Mouse (Mus musculus) lung, postnatal 0 days (tissue): ENCODE measurements around the gene Mtss1l. TPM values are rescaled to one million over a fixed set of nuclear protein-coding genes. Genes with fewer than 3 reads are reported as not detected.

Experiments used
- ATAC-seq: fragments of 200-750 bp; cut with Nextera tagmentation; 2 replicates; pipeline ENCODE4 v1.8.0; 2017; ENCODE audit warnings: moderate library complexity
- DNase-seq: peaks from one replicate; pipeline ENCODE4 v3.0.0-alpha.2; 2016; ENCODE audit warnings: low spot score
- H3K27ac ChIP-seq: fragments of 300-500 bp; sonication (generic); 2 replicates; pipeline ENCODE4 v1.5.1; 2014; ENCODE audit warnings: antibody characterized with exemption, mild to moderate bottlenecking, low read length, mixed read lengths
- H3K27me3 ChIP-seq: fragments of 300-500 bp; sonication (generic); replicated peaks from 2 replicates; pipeline ENCODE4 v1.6.1; 2014; ENCODE audit warnings: low read length, mixed read lengths; ENCODE audit not compliant: insufficient read depth
- H3K36me3 ChIP-seq: fragments of 300-500 bp; sonication (generic); 2 replicates; pipeline ENCODE4 v1.6.1; 2014; ENCODE audit warnings: low read length, mixed read lengths; ENCODE audit not compliant: insufficient read depth
- H3K4me1 ChIP-seq: fragments of 300-500 bp; sonication (generic); 2 replicates; pipeline ENCODE4 v1.6.1; 2014; ENCODE audit warnings: antibody characterized with exemption, low read depth, low read length, mixed read lengths; ENCODE audit not compliant: insufficient read depth
- H3K4me2 ChIP-seq: fragments of 300-500 bp; sonication (generic); replicated peaks from 2 replicates; pipeline ENCODE4 v1.6.1; 2014; ENCODE audit warnings: low read depth, mild to moderate bottlenecking, low read length, moderate library complexity, mixed read lengths
- H3K4me3 ChIP-seq: fragments of 300-500 bp; sonication (generic); 2 replicates; pipeline ENCODE4 v1.5.1; 2014; ENCODE audit warnings: low read depth, low read length
- H3K9ac ChIP-seq: fragments of 300-500 bp; sonication (generic); replicated peaks from 2 replicates; pipeline ENCODE4 v1.6.1; 2014; ENCODE audit warnings: low read depth, mild to moderate bottlenecking
- H3K9me3 ChIP-seq: fragments of 300-500 bp; sonication (generic); 2 replicates; pipeline ENCODE4 v1.6.1; 2016; ENCODE audit warnings: low read length, mixed read lengths
- CTCF ChIP-seq: IDR thresholded peaks from 2 replicates; pipeline ENCODE4 v1.5.1; 2016; ENCODE audit warnings: antibody characterized with exemption, mild to moderate bottlenecking
- EP300 ChIP-seq: IDR thresholded peaks from 2 replicates; pipeline ENCODE4 v1.6.1; 2016; ENCODE audit warnings: antibody characterized with exemption, mild to moderate bottlenecking, control low read depth
- WGBS: fragments of 180-500 bp; shearing (Covaris S2); extraction: QIAGEN DNeasy Blood & Tissue Kit; methylation state at CpG from one replicate; pipeline ENCODE4 v1.1.7; 2014; 5-methylcytosine and 5-hydroxymethylcytosine counted together
- polyA plus RNA-seq: library from polyadenylated mRNA; unstranded; fragments of >200 nt; fragmentation: Nextera tagmentation; extraction: Ambion mirVana; gene quantifications from 2 replicates; pipeline ENCODE4 v1.2.1, GENCODE M21; 2015

Gene Mtss1l
- polyA plus RNA-seq, 1 experiment from 2014 or later = 13.8 TPM

GRCm38 (mm10) chr8:110787411-110787954 is 66.2 kb downstream of the Mtss1l start:
- no peaks in the 10 kb centered on the region for H3K36me3 ChIP-seq
- DNase-seq (no peak), ATAC-seq (no peak)
- H3K9me3 ChIP-seq = no peaks in the 10 kb centered on the region
- H3K4me3 ChIP-seq = no peak overlapping the region
- no peak overlapping the region for H3K9ac ChIP-seq
- 80% methylated on average over 9 of the region's 9 CpGs for WGBS
- no peak for TF ChIP-seq CTCF
- no peak for TF ChIP-seq EP300
- H3K4me1 ChIP-seq = no peaks in the 10 kb centered on the region; the same call in 1 of the 2 replicates
- H3K4me2 ChIP-seq = no peak overlapping the region
- no peak overlapping the region for H3K27ac ChIP-seq
- no peaks in the 10 kb centered on the region for H3K27me3 ChIP-seq

- Histone ChIP-seq H3K36me3 (no peaks in the 10 kb centered on the region), H3K9me3 (no peaks in the 10 kb centered on the region), H3K4me2 (no peak overlapping the region), H3K27ac (no peak overlapping the region), H3K27me3 (no peaks in the 10 kb centered on the region), H3K4me3 (no peak overlapping the region), H3K9ac (no peak overlapping the region), H3K4me1 (peaks cover 7% of the 10 kb centered on the region; the same call in 1 of the 2 replicates)
- DNase-seq (no peak), ATAC-seq (no peak)
- TF ChIP-seq CTCF (no peak), EP300 (no peak)
- 43% methylated on average over 12 of the region's 12 CpGs for WGBS
These were observed 67.7 kb downstream of the Mtss1l start for GRCm38 (mm10) chr8:110788981-110789380.

GRCm38 (mm10) chr8:110789571-110789970 is 68.3 kb downstream of the Mtss1l start:
- H3K4me2 ChIP-seq = no peak overlapping the region
- no peaks in the 10 kb centered on the region for H3K36me3 ChIP-seq
- 49% methylated on average over 12 of the region's 12 CpGs for WGBS
- H3K9me3 ChIP-seq = no peaks in the 10 kb centered on the region
- ATAC-seq (no peak), DNase-seq (no peak)
- no peak overlapping the region for H3K9ac ChIP-seq
- H3K4me1 ChIP-seq = peaks cover 7% of the 10 kb centered on the region; the same call in 1 of the 2 replicates
- H3K4me3 ChIP-seq = no peak overlapping the region
- no peaks in the 10 kb centered on the region for H3K27me3 ChIP-seq
- TF ChIP-seq CTCF (no peak), EP300 (no peak)
- no peak overlapping the region for H3K27ac ChIP-seq

- TF ChIP-seq CTCF (no peak), EP300 (no peak)
- Histone ChIP-seq H3K4me3 (no peak overlapping the region), H3K4me2 (no peak overlapping the region), H3K4me1 (peaks cover 7% of the 10 kb centered on the region; the same call in 1 of the 2 replicates), H3K9ac (no peak overlapping the region), H3K27me3 (no peaks in the 10 kb centered on the region), H3K36me3 (no peaks in the 10 kb centered on the region), H3K27ac (no peak overlapping the region), H3K9me3 (no peaks in the 10 kb centered on the region)
- WGBS = 34% methylated on average over 6 of the region's 6 CpGs
- no peak for ATAC-seq
- DNase-seq = no peak
These were observed 69.0 kb downstream of the Mtss1l start for GRCm38 (mm10) chr8:110790270-110790669.

Other genes with a start within 250 kb of the Mtss1l start
- 10.0 and 11.1 TPM in 2 replicates for gene Vac14, start 102.9 kb upstream of the Mtss1l start, polyA plus RNA-seq
- gene Il34, start 84.4 kb downstream of the Mtss1l start, polyA plus RNA-seq = 23.3 and 29.6 TPM in 2 replicates
- 43.3 and 46.4 TPM in 2 replicates for gene Cog4, start 125.1 kb downstream of the Mtss1l start, polyA plus RNA-seq
- 41.1 and 45.3 TPM in 2 replicates for gene Sf3b3, start 125.3 kb downstream of the Mtss1l start, polyA plus RNA-seq
- 6.2 and 6.7 TPM in 2 replicates for gene Fuk, start 181.0 kb downstream of the Mtss1l start, polyA plus RNA-seq
- 15.5 and 16.7 TPM in 2 replicates for gene St3gal2, start 198.4 kb downstream of the Mtss1l start, polyA plus RNA-seq